In the genomic region with DNA sequence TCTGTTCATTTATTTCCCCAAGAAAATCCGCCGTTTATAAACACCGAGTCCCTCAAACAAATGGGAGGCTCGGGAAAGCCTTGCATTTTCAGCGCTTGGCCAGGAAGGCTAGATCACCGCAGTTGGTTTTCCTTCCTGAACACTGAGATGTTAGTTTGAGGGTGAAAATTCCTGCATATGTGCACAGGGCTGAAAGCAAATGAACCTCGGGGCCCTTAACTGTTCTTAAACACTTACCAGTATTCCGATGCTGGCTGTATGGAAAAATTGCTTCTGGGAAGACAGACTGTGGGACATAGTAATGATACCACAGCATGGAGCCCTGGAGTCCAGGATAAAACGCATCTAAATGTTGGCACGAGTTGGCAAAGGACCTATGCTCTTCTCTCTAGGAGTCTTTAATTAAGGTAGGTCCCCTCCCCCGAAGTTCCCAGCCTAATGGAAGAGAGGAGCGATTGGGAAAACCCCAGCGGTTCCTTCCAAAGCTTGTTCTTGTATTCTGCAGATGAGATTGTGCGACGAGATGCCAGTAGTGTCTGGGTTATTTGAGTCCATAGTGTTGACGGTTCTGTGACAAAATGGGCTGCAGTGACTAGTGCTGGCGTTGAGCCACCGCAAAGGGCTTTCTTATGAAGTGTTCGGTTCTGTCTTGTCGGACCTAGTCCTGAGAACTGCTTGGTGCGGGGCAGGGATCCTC, we compare ENCODE assay signal across 8 mouse cellular contexts.
DNase-seq lines count a peak whose midpoint lies in the region; ATAC-seq lines count a peak whose summit lies in the region.

No protein-coding gene starts in this region.

- DNase-seq in layer of hippocampus, adult 11-12 months (ENCODE audit: low spot score): peak; percentile 50
- DNase-seq in layer of hippocampus, postnatal 10 days (ENCODE audit: low spot score in 2 of 2): no peak
- DNase-seq in adrenal gland, postnatal 4 days (ENCODE audit: low spot score in 2 of 2): no peak
- no peak for DNase-seq in spleen, postnatal 10 days (ENCODE audit: low spot score in 2 of 2)
- no peak for DNase-seq in gastrocnemius, postnatal 10 days
- DNase-seq in heart, postnatal 25 days (ENCODE audit: low spot score): no peak

- peak overlapping the region; percentile 58 for H3K4me3 ChIP-seq in hindbrain, embryonic 12.5 days
- peak overlapping the region; percentile 72 for H3K4me3 ChIP-seq in midbrain, embryonic 12.5 days

- H3K36me3 ChIP-seq in hindbrain, embryonic 12.5 days: no peaks in the 10 kb centered on the region
- H3K36me3 ChIP-seq in midbrain, embryonic 12.5 days: no peaks in the 10 kb centered on the region

- peaks cover 56% of the 10 kb centered on the region for H3K27me3 ChIP-seq in hindbrain, embryonic 12.5 days
- peaks cover 64% of the 10 kb centered on the region for H3K27me3 ChIP-seq in midbrain, embryonic 12.5 days

- no peaks in the 10 kb centered on the region for H3K9me3 ChIP-seq in hindbrain, embryonic 12.5 days (replicated peaks)
- H3K9me3 ChIP-seq in midbrain, embryonic 12.5 days: no peaks in the 10 kb centered on the region

- H3K4me2 ChIP-seq in hindbrain, embryonic 12.5 days (replicated peaks): peak overlapping the region; percentile 82
- peak overlapping the region; percentile 87 for H3K4me2 ChIP-seq in midbrain, embryonic 12.5 days (replicated peaks)

- H3K9ac ChIP-seq in hindbrain, embryonic 12.5 days: peak overlapping the region; percentile 77
- peak overlapping the region; percentile 63 for H3K9ac ChIP-seq in midbrain, embryonic 12.5 days (replicated peaks)

- 3% methylated on average over 21 of the region's 21 CpGs for WGBS in hindbrain, embryonic 12.5 days
- 2% methylated on average over 21 of the region's 21 CpGs for WGBS in midbrain, embryonic 12.5 days

- intact Hi-C loops in heart, postnatal 25 days (cut with DNase I): no loop called here

- ATAC-seq in hindbrain, embryonic 12.5 days (ENCODE audit: low FRiP score): no peak
- ATAC-seq in midbrain, embryonic 12.5 days (ENCODE audit: low FRiP score, low read depth): no peak

- H3K4me1 ChIP-seq in hindbrain, embryonic 12.5 days: 0 out of 2 replicates have a peak, but pooled peaks cover 4% of the 10 kb centered on the region
- H3K4me1 ChIP-seq in midbrain, embryonic 12.5 days: peaks cover 19% of the 10 kb centered on the region

- H3K27ac ChIP-seq in hindbrain, embryonic 12.5 days: 0 out of 2 replicates have a peak overlapping the region, but pooled peaks have one; percentile 13
- no peak overlapping the region for H3K27ac ChIP-seq in midbrain, embryonic 12.5 days (replicated peaks)
